Mouse (Mus musculus): ENCODE results near the gene Lgals3bp.
"Not testable (repeated sequence)": the region's sequence is repeated elsewhere in the genome, so short reads cannot be mapped to it uniquely, and the experiment has no call there.

The Lgals3bp gene

DNA sequence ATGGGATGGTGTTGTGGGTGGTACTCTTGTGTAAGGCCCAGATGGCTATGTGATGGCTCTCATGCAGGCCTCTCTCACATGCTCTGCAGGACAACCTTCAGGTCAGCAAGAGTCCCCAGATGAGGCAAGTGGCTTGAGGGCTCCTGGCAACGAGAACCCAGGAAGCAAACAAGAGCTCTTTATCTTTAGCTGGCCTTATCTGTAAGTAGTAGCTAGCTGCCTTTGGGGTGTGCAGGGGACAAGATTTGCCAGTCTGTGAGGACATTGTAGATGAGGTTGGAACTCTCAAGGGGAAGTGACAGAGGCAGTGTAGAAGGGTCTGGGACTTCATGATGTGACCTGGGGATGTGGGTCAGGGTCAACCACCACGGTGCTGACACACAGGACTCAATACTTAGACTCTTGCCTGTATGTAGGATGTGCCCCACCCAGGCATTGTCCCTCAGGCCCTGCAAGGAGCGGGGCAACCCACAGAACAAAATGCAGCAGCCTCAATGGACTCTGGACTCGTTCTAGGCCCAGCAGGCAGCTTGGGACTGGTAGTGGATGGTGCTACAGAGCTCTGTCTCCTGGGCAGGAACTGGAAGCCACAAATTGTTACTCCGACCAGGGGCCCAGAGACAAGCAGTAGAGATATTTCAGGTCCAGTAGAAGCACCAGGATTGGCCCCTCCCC lies 1.9 kb downstream of the Lgals3bp start:
- no peak for DNase-seq

DNA sequence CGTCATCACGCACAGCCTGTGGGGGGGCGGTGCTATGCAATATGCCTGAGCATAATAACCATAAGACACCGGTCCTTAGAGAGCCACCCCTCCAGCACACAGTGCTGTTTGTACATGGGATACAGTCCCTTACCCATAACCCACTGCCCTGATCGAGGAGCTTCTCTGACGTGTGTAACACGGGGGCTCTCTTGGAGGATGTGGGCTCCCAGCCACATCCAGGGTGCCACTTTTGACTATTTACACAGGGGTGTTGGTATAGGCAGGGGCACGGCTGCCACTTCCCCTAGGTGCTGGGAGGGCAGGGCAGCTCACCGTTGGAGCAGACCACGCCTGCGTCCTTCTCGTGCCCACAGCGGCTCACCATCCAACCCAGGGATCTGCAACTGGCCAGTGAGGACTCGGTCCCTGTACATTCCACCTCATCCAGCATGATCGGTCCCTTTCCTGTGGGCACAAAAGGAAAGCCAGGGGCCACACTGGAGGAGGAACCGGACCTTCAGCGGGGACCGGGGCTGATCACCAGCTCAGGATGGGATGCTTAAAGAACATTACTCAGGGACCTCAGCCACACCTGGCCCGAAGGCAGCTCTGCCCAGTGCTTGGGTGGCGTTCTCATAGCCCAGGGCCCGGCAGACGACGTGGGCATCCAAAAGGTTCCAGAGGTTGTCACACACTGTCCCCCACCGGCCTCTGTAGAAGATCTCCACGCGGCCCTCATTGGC lies 3.9 kb downstream of the Lgals3bp start:
- no peak for DNase-seq

DNA sequence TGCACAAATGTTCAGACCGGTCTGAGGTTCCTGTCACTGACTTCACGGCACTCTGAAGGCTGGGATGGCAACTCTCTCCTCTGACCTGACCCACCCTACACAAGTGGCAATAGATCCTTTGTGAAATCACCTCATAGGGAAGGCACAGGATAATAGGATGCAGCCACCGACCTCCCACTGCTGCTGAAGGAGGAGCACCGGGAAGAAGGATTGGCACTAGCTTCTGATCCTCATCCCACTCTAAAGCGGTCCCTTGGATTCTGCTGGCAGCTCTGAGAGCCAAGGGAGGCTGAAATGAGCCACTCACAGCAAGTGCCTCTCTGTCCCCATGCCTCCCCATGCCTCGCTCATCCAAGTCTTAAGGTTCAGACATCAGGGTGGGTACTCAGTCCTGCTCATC lies 7.4 kb downstream of the Lgals3bp start:
- DNase-seq = no peak

DNA sequence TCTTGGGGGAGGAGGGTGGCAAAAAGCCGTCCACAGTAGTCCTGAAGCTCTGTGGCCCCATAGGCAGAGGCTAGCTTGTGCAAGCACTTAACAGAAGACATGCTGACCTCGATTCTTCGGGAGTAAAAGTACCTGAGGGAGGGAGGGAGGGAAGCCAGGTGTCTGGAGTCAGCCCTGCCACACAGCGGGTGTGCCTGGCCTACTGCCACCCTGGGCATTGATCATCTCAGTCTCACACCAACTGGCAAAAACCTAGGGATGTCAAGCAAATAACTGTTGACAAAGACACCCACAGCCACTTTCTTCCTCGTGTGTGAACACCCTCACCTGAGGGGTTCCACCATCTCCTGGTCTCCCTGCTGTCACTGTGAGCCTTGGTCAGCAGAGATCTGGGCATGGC lies 7.9 kb downstream of the Lgals3bp start:
- DNase-seq = no peak

DNA sequence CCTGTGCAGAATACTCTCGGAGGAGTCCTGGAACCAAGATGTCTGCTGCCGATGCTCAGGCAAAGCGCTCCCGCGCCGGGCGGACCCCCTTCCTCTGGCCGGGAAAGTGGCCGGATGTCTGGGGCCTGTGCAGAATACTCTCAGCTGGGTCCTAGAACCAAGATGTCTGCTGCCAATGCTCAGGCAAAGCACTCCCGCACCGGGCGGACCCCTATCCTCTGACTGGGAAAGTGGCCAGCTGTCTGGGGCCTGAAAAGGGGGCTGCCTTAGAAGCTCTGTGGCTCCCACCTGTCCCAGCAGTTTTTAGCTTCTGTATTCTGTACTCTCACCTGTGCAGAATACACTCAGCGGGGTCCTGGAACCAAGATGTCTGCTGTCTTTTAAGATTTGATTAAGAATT lies 14.1 kb downstream of the Lgals3bp start:
- DNase-seq = not testable (repeated sequence)

DNA sequence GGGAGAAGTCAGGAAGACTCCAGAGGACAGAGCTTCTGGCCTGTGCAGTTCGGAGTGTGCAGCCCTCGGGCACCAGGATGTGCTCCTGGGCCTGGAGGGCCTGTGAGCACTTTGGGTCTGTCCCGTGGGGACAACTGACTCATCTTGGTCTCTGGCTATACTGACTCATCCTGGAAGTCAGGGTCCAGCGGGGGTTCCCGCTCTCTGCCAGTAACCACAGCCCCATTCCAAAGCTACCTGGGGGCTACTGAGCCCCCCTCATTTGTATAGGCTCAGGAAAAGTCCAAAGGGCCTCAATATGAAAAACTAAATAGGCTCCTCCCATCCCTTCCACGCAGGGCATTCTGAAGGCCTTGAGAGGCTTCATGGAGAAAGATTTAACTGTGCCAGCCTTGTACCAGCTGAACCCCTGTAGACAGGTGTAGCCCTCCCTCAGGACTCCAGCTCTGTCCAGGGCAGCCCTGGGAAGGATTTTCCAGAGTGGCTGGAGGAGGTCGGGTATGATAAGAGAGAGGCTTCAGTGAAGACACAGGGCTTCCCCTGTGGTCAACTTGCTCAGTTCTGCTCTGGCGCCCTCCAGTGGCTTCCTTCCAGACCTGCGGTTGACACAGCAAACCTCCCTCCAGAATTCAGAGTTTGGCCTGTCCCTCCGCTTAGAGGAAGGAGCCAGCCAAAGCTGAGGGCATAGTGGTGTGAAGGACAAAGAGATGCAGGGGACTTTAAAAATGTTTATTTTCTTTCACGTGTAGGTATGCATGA lies 22.5 kb downstream of the Lgals3bp start:
- DNase-seq = peak; percentile 82

DNA sequence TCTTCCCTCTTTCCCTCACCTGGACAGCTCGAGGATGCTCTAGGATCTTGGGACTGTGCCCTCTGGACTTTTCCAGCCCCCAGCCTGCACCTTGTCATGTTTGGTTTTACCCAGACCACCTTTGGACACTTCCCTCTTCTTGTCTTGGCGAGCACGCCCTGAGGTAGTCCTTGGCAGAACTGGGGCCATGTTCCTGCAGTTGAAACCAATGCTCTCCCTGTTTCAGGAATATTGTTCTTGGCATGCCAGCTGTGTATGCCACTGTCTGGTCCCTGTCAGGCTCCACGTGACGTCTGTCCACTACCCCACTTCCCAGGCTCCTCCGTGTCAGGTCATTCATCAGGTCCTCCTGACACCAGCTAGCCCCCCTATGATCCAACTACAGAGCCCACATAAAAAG lies 23.2 kb downstream of the Lgals3bp start:
- no peak for DNase-seq

DNA sequence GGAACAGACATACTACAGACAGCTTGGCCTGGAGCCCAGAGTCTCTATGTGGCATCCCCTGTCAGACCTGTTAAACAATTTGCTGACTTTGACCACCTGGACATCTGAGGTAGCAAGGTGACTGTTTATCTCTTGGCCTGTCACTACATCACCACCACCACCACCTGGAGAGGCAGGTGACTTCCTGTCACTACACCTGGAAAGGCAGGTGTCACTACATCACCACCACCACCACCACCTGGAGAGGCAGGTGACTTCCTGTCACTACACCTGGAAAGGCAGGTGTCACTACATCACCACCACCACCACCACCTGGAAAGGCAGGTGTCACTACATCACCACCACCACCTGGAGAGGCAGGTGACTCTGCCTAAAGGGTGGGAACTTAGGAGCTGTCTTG lies 25.6 kb downstream of the Lgals3bp start:
- not testable (repeated sequence) for DNase-seq

DNA sequence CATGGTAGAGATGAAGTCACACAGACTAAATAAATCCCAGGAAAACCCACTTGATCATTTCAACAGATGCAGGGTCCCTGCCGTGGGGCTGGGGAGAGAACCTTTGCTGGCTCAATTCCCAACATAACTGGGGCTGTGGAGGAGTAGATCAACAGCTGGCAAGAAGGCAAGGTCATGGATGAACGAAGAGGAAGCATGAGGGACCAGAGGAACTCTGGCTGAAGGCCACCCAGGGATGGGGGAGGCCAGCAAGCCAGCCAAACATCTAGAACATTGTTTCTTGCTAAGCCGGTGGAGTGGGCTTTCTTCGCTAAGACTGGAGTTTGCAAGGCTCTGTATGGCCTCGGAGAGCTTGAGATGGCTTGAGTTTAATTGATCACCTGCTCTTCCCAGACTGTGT lies 26.0 kb downstream of the Lgals3bp start:
- DNase-seq = no peak

DNA sequence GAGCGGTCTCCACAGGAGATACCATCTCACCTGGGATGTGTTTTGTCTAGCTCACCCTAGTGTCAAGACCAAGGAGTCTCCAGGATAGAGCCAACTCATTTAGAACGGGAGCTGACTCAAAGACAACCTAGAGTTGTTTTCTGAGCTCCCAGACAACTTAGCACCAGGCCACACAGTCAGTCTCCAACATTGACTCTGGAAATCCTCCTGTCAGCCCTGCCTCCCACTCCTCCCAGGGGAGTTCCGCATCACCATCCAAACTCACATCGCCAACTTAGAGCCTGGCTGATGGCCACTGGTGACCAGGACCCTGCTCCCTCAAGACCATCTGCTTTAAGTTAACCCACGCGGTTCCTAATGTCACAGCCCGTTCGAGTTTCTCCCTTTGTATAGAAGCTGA lies 26.4 kb downstream of the Lgals3bp start:
- no peak for DNase-seq

DNA sequence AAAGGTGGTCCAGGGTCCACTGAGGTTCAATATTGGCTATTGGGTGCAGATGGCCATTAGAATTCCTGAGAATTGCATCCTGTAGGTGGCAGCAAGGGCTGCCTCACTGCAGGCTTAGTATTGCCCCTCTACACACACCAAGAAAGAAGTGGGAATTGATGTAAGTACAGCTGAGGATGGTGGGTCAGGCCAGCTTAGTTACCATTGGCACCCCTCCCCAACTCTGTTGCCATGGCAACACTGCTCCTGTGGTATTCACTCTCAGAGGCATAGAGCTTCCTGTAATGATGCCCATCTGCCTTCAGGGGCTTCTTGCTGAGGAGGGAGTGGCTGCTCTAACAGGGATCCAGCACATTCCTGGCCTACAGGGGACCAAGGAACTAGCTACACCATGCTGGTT lies 26.9 kb downstream of the Lgals3bp start:
- DNase-seq = no peak

DNA sequence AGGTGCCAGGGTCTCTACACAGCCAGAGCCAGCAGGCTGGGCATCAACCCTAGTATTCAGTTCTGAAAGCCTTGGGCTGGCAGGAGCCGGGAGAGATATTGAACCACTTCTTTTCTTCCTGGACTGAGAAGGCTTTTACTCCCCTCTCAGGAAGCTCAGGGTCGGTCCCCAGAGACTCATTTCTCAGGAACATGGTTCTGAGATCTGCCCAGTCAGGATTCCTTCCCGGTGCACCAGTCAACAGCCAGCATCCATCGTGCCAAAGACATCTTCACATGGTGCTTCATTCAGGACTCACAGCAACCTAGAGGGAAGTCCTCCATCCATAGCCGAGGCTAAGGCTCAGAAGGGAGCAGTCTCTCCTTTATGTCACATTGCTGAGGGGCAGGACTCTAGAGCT lies 27.4 kb downstream of the Lgals3bp start:
- DNase-seq = no peak

DNA sequence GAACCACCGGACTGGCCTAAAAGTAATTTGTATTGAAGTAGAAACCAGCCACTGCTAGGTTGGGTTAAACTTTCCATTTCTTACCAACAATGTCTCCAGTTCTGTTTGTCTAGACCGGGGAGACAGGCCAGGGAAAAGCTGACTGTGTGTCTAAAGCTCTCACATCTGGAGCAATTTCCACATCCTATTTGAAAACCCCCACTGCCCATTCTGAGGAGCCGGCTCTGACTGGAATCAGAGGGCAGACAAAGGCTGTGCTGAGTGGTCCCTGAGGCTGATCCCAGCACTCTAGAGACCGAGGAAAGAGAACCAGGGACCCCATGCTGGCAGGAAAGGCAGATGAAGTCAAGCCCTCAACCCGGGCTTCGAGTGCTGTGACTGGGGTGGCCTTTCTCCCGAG lies 29.3 kb downstream of the Lgals3bp start:
- no peak for DNase-seq

DNA sequence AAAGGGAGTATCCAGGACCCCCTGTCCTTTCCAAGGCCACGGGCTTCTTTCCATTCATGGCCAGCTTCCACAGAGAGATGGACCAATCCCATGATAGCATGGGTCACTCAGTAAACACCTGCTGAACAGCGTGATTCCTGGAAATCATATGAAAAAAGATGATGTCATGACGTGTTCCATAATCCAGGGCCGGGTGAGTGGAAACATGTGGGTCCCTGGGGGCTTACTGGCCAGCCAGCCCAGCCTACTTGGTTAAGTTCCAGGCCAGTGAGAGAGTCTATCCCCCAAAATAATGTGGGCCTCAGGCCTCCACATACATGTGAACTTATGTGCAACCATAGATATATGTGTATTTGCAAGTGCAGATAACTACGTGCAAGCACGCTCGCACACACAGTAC lies 30.0 kb downstream of the Lgals3bp start:
- DNase-seq = no peak

DNA sequence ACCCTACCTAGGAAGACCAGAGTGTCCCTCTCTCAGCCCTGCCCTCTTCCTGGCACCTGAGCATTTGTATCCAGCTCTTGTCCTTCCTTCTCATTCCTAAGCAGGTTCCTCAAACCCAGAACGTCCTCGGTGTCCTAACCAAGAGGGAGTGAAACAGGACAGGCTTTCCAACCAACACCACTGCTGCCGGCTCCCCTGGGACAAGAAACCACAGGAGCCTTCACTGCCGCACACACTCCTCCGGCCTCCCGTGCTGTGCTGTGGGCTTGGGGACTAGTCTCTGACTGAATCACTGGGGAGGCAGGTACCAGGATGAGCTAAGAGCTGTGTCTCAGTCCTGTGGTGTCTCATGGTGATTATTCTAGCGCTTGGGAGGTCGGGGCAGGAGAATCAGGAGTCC lies 32.2 kb downstream of the Lgals3bp start:
- no peak for DNase-seq

DNA sequence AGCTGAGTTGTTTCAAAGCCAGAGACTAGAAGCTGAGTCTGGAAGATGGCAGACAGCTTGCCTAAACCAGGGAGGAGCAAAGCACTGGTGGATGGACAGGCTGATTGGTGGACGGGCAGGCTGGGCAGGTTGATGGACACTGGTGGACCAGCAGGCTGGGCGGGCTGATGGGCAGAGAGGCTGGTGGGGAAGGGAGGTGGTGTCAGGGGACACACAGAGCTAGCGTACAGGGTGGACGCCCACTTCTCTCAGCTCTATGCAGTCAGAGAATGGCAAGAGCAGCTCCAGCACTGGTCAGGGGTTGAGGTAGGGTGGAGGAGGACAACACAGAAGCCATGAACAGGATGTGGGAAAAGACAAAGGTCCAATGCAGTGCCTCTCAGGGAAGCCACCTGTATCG lies 32.6 kb downstream of the Lgals3bp start:
- no peak for DNase-seq

DNA sequence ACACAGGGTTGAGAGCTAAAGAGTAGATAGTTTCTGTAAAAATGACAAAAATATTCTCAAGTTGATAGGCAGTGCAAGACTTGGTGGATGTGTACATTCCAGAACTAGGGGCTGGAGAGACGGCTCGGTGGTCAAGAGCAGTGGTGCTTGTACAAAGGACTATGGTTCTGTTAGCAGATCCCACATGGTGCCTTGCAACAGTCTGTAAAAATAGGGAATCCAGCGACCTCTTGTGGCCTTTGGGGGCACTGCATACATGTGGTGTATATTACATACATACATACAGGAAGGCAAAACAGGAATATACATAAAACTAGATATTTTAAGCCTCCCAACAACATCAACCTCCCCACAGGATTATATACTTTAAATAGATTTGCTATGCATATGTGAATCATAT lies 33.6 kb downstream of the Lgals3bp start:
- peak; percentile 56 for DNase-seq

DNA sequence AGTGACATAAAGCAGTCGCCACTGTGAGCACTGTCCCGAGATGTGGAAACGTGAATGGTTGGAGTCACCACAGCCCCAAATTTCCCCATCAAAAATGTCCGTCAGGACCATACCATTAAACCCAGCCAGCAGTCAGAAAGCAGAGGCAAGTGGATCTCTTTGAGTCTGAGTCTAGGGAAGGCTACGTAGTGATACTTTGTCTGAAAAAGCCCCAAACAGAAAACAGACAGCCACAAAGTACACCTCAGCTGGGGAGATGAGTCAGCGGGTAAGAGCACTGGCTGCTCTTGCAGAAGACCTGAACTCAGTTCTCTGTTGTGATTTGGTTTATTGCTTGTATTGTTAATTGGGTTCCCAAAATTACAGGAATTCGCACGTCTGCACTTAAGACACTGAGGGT lies 35.3 kb downstream of the Lgals3bp start:
- DNase-seq = no peak

DNA sequence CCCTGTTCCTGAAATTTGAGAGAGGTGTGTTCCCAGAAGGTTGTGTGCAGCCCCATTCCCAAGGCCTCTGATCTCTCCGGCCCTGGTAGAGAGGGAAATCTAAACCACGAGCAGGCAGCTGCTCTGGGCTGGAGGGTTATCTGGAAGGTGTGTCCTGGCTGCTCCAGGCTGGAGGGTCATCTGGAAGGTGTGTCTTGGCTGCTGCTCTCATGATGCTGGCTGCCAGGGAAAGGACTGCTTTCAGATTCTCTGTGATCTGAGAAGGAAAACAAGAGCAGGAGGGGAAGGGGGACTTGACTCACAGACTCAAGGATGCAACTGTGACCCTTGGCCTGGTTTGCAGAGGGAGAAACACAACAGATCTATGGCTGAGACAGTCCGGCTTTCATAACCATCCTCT lies 35.8 kb downstream of the Lgals3bp start:
- no peak for DNase-seq

DNA sequence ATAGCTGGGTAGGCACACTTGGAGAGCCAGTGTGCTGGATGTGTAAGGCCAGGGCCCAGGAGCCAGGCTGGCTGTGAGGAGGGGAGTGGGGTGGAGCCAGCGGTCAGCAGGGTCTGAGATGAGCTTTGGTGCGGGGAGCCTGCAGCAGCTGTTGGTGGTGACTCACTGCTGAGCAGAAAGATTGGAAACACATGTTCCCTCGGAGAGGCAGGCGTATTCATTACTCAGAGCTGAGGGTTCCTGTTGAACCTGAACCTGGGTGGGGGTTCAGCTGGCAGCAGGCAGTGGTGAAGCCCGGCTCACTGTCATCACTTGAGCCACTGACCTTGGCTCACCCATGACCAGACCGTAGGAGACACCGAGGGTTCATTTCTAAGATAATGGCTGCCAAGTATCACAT lies 36.7 kb downstream of the Lgals3bp start:
- DNase-seq = no peak

DNA sequence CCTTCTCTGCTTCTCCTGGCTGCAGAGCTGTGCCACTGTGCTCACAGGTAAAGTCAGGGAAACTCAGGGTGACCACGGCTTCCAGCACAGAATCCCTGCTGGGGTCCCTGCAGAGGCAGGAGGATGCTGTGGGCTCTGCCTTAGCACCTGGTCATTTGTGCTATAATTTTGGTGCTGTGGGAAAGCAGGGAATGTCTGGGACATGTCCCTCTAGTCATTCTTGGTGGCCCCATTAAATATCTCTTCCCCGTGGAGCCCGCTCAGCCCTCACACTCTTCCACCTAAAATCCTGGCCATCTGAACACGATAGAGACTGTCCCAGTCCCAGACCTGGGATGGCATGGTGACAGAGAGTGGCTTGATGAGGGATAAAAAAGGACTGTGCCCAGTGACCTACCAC lies 37.9 kb downstream of the Lgals3bp start:
- no peak for DNase-seq

DNA sequence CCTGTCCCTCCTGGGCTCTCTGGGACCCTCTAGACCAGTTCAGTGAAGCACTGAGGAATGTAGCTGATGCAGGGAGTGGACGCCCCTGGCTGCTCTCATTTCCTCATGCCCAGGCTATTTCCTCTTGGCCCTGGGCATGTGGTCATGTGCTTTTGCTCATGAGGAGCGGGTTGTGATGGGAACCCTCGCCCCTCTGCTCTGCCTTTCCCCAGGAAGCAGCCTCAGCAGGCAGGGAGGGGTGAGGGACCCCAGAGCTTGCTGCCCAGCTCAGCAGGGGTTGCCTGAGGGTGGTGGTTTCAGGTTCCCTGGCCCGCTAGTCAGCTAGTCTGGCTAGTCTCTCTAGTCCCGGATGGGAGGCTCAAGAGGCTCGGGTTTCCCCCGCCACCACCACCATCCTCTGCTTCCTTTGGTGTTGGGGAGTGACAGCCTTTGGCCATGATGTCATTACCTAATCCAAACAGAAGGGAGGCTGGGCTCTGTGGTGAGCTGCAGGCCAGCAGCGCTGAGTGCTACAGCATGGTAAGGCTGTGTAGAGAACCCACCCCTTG lies 38.8 kb downstream of the Lgals3bp start:
- DNase-seq = no peak

DNA sequence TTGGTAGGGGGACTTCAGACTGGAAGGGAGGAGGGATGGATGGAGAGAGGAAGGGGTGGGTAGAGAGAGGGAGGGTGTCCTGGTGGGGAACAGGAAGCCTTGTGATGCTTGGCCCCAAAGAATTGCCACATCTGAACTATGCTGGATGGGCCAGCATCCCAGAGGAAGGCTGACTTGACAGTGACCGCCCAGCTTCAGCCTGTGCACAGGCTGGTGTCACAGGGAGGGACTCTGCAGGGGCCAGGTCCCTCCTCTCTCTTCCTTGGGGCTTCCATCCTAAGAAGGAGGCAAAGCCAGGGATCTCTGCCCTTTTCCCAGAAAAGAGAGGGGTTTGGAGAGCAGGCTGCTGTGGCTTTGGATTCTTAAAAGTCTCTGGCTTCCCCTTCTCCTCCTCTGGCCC lies 39.4 kb downstream of the Lgals3bp start:
- DNase-seq = no peak

DNA sequence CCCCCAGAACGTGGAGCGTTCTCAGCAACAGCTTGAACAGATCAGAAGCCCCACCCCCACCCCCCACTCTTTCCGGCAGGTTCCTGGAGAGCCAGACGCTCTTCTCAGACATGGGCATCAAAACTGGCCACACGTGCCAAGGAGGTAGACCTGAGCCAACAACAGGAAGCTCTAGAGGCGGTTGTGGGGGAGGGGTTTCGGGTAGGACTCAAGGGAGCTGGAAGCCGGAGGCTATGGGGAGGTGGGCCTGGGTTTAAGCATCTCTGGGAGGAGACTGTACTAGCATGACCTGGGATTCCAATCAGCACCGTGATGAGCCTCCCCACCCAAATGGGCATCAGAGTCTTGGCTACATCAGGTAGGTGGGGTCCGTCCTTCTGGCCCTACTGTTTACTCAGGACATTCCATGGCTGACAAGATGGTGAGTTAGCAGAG lies 41.0 kb downstream of the Lgals3bp start:
- DNase-seq = no peak
